Mouse (Mus musculus) hindbrain, embryonic 11.5 days (tissue): ENCODE data around the gene Fkbp4. TPM values are rescaled to one million over a fixed set of nuclear protein-coding genes. Genes with fewer than 3 reads are reported as not detected.
A peak's percentile ranks its signal among the peaks of the same experiment; 100 is the strongest.

ENCODE experiments used
- ATAC-seq: fragments of 200-750 bp; cut with Nextera tagmentation; 2 replicates; pipeline ENCODE4 v1.8.0; 2017; ENCODE audit warnings: mild to moderate bottlenecking, moderate TSS enrichment, moderate library complexity; ENCODE audit not compliant: low FRiP score
- DNase-seq: peaks from one replicate; pipeline ENCODE4 v3.0.0-alpha.2; 2015; ENCODE audit warnings: low spot score
- H3K27ac ChIP-seq: fragments of 300-500 bp; sonication (generic); 2 replicates; pipeline ENCODE4 v1.5.1; 2014; ENCODE audit warnings: mild to moderate bottlenecking, low read depth, low read length
- H3K27me3 ChIP-seq: fragments of 300-500 bp; sonication (generic); 2 replicates; pipeline ENCODE4 v1.6.1; 2014; ENCODE audit warnings: mild to moderate bottlenecking, low read length, moderate library complexity, mixed read lengths; ENCODE audit not compliant: control insufficient read depth, insufficient read depth
- H3K36me3 ChIP-seq: fragments of 300-500 bp; sonication (generic); 2 replicates; pipeline ENCODE4 v1.6.1; 2014; ENCODE audit warnings: mild to moderate bottlenecking, low read length, moderate library complexity, mixed read lengths; ENCODE audit not compliant: control insufficient read depth, insufficient read depth
- H3K4me1 ChIP-seq: fragments of 300-500 bp; sonication (generic); replicated peaks from 2 replicates; pipeline ENCODE4 v1.6.1; 2014; ENCODE audit warnings: low read length, mixed read lengths; ENCODE audit not compliant: control insufficient read depth, insufficient read depth
- H3K4me2 ChIP-seq: fragments of 300-500 bp; sonication (generic); replicated peaks from 2 replicates; pipeline ENCODE4 v1.6.1; 2014; ENCODE audit warnings: mild to moderate bottlenecking, low read depth, low read length
- H3K4me3 ChIP-seq: fragments of 300-500 bp; sonication (generic); 2 replicates; pipeline ENCODE4 v1.5.1; 2014; ENCODE audit warnings: low read depth, low read length
- H3K9ac ChIP-seq: fragments of 300-500 bp; sonication (generic); 2 replicates; pipeline ENCODE4 v1.6.1; 2014; ENCODE audit warnings: low read depth, low read length
- H3K9me3 ChIP-seq: fragments of 300-500 bp; sonication (generic); 2 replicates; pipeline ENCODE4 v1.6.1; 2016; ENCODE audit warnings: low read length; ENCODE audit not compliant: control insufficient read depth
- WGBS: fragments of 180-500 bp; shearing (Covaris S2); extraction: QIAGEN DNeasy Blood & Tissue Kit; methylation state at CpG from one replicate; pipeline ENCODE4 v1.1.7; 2014; 5-methylcytosine and 5-hydroxymethylcytosine counted together
- polyA plus RNA-seq: library from polyadenylated mRNA; unstranded; fragments of >200 nt; fragmentation: Nextera tagmentation; extraction: Ambion mirVana; gene quantifications from 2 replicates; pipeline ENCODE4 v1.2.1, GENCODE M21; 2014

Gene Fkbp4
- polyA plus RNA-seq, 1 experiment from 2014 or later = 434 TPM

- Histone ChIP-seq H3K36me3 (no peaks in the 10 kb centered on the region), H3K27ac (no peak overlapping the region), H3K27me3 (no peaks in the 10 kb centered on the region), H3K4me2 (no peak overlapping the region), H3K4me1 (0 out of 2 replicates have a peak, but pooled peaks cover 2% of the 10 kb centered on the region), H3K9me3 (no peaks in the 10 kb centered on the region), H3K9ac (no peak overlapping the region), H3K4me3 (no peak overlapping the region)
- ATAC-seq (no peak), DNase-seq (no peak)
- 97% methylated on average over 2 of the region's 2 CpGs for WGBS
Measured at GRCm38 (mm10) chr6:128421036-128421435, 17.4 kb downstream of the Fkbp4 start.

- Histone ChIP-seq H3K36me3 (no peaks in the 10 kb centered on the region), H3K27me3 (no peaks in the 10 kb centered on the region), H3K9ac (no peak overlapping the region), H3K4me1 (no peaks in the 10 kb centered on the region), H3K9me3 (no peaks in the 10 kb centered on the region), H3K27ac (no peak overlapping the region), H3K4me2 (no peak overlapping the region), H3K4me3 (no peak overlapping the region)
- 92% methylated on average over 1 of the region's 1 CpGs for WGBS
- ATAC-seq (no peak), DNase-seq (no peak)
Measured at GRCm38 (mm10) chr6:128418076-128418475, 20.4 kb downstream of the Fkbp4 start.

GRCm38 (mm10) chr6:128416169-128416568, 22.3 kb downstream of the Fkbp4 start:
- no peaks in the 10 kb centered on the region for H3K9me3 ChIP-seq
- ATAC-seq = no peak
- no peaks in the 10 kb centered on the region for H3K27me3 ChIP-seq
- H3K4me2 ChIP-seq = no peak overlapping the region
- 86% methylated on average over 5 of the region's 5 CpGs for WGBS
- no peak for DNase-seq
- no peak overlapping the region for H3K27ac ChIP-seq
- H3K36me3 ChIP-seq = 0 out of 2 replicates have a peak, but pooled peaks cover 2% of the 10 kb centered on the region
- no peak overlapping the region for H3K4me3 ChIP-seq
- H3K9ac ChIP-seq = no peak overlapping the region
- H3K4me1 ChIP-seq = no peaks in the 10 kb centered on the region

GRCm38 (mm10) chr6:128411115-128411514, 27.4 kb downstream of the Fkbp4 start:
- no peak overlapping the region for H3K27ac ChIP-seq
- no peaks in the 10 kb centered on the region for H3K27me3 ChIP-seq
- 14% methylated on average over 3 of the region's 3 CpGs for WGBS
- no peaks in the 10 kb centered on the region for H3K4me1 ChIP-seq
- H3K9ac ChIP-seq = no peak overlapping the region
- H3K9me3 ChIP-seq = no peaks in the 10 kb centered on the region
- no peak overlapping the region for H3K4me2 ChIP-seq
- peak; percentile 87 for DNase-seq
- H3K36me3 ChIP-seq = peaks cover 7% of the 10 kb centered on the region; the same call in 1 of the 2 replicates
- ATAC-seq = peak; percentile 50; the same call in 1 of the 2 replicates
- H3K4me3 ChIP-seq = no peak overlapping the region

- peaks cover 7% of the 10 kb centered on the region; the same call in 1 of the 2 replicates for H3K36me3 ChIP-seq
- ATAC-seq = no peak
- H3K9ac ChIP-seq = no peak overlapping the region
- no peak overlapping the region for H3K4me3 ChIP-seq
- WGBS = 93% methylated on average over 13 of the region's 13 CpGs
- no peak for DNase-seq
- H3K27me3 ChIP-seq = no peaks in the 10 kb centered on the region
- no peaks in the 10 kb centered on the region for H3K9me3 ChIP-seq
- no peaks in the 10 kb centered on the region for H3K4me1 ChIP-seq
- no peak overlapping the region for H3K27ac ChIP-seq
- H3K4me2 ChIP-seq = no peak overlapping the region
Measured at GRCm38 (mm10) chr6:128410305-128410704, 28.2 kb downstream of the Fkbp4 start.

GRCm38 (mm10) chr6:128408544-128409125, 29.8 kb downstream of the Fkbp4 start:
- Histone ChIP-seq H3K27me3 (no peaks in the 10 kb centered on the region), H3K36me3 (peaks cover 7% of the 10 kb centered on the region; the same call in 1 of the 2 replicates)
- 85% methylated on average over 7 of the region's 7 CpGs for WGBS

GRCm38 (mm10) chr6:128404708-128405107, 33.8 kb downstream of the Fkbp4 start:
- 67% methylated on average over 5 of the region's 5 CpGs for WGBS
- ATAC-seq (no peak), DNase-seq (no peak)
- Histone ChIP-seq H3K9ac (no peak overlapping the region), H3K36me3 (peaks cover 5% of the 10 kb centered on the region; the same call in 1 of the 2 replicates), H3K4me3 (no peak overlapping the region), H3K27me3 (no peaks in the 10 kb centered on the region), H3K4me2 (no peak overlapping the region), H3K9me3 (no peaks in the 10 kb centered on the region), H3K27ac (no peak overlapping the region), H3K4me1 (no peaks in the 10 kb centered on the region)

More at GRCm38 (mm10) chr6:128408544-128409125, 29.8 kb downstream of the Fkbp4 start:
- no peaks in the 10 kb centered on the region for H3K4me1 ChIP-seq
- H3K27ac ChIP-seq = no peak overlapping the region
- no peak overlapping the region for H3K9ac ChIP-seq
- no peak for DNase-seq
- no peaks in the 10 kb centered on the region for H3K9me3 ChIP-seq
- ATAC-seq = no peak
- H3K4me2 ChIP-seq = no peak overlapping the region
- no peak overlapping the region for H3K4me3 ChIP-seq

GRCm38 (mm10) chr6:128399421-128400185, 38.9 kb downstream of the Fkbp4 start:
- no peaks in the 10 kb centered on the region for H3K27me3 ChIP-seq
- ATAC-seq (peak; percentile 63), DNase-seq (peak; percentile 18)
- H3K36me3 ChIP-seq = no peaks in the 10 kb centered on the region
- no peak overlapping the region for H3K27ac ChIP-seq
- no peak overlapping the region for H3K4me3 ChIP-seq
- H3K4me2 ChIP-seq = peak overlapping the region; percentile 12; the same call in 1 of the 2 replicates
- H3K9me3 ChIP-seq = no peaks in the 10 kb centered on the region
- no peak overlapping the region for H3K9ac ChIP-seq
- WGBS = 46% methylated on average over 20 of the region's 21 CpGs
- no peaks in the 10 kb centered on the region for H3K4me1 ChIP-seq
